Mouse (Mus musculus) limb, embryonic 10.5 days (tissue): Measurements from ENCODE around the gene Kat7. TPM values are rescaled to one million over a fixed set of nuclear protein-coding genes. Genes with fewer than 3 reads are reported as not detected.

Experiments
- DNase-seq: peaks from one replicate; pipeline ENCODE4 v3.0.0-alpha.2; 2017; ENCODE audit warnings: low spot score
- H3K27ac ChIP-seq: fragments of 300-500 bp; sonication (generic); 2 replicates; pipeline ENCODE4 v1.5.1; 2016; ENCODE audit warnings: mild to moderate bottlenecking
- H3K27me3 ChIP-seq: fragments of 300-500 bp; sonication (generic); 2 replicates; pipeline ENCODE4 v1.6.1; 2016; ENCODE audit warnings: low read depth, mild to moderate bottlenecking; ENCODE audit not compliant: poor library complexity, severe bottlenecking
- H3K36me3 ChIP-seq: fragments of 300-500 bp; sonication (generic); 2 replicates; pipeline ENCODE4 v1.6.1; 2016; ENCODE audit warnings: mild to moderate bottlenecking, moderate library complexity
- H3K4me1 ChIP-seq: fragments of 300-500 bp; sonication (generic); 2 replicates; pipeline ENCODE4 v1.6.1; 2016
- H3K4me3 ChIP-seq: fragments of 300-500 bp; sonication (generic); 2 replicates; pipeline ENCODE4 v1.5.1; 2016; ENCODE audit warnings: mild to moderate bottlenecking, moderate library complexity
- H3K9me3 ChIP-seq: fragments of 300-500 bp; sonication (generic); replicated peaks from 2 replicates; pipeline ENCODE4 v1.6.1; 2016; ENCODE audit warnings: mild to moderate bottlenecking
- WGBS: fragments of 180-500 bp; shearing (Covaris S2); methylation state at CpG from one replicate; pipeline ENCODE4 v1.1.7; 2016; 5-methylcytosine and 5-hydroxymethylcytosine counted together
- polyA plus RNA-seq: library from polyadenylated mRNA; unstranded; fragments of >200 nt; fragmentation: Nextera tagmentation; extraction: Ambion mirVana; gene quantifications from 2 replicates; pipeline ENCODE4 v1.2.1, GENCODE M21; 2016

Gene Kat7
- polyA plus RNA-seq, 1 experiment from 2014 or later = 99.0 TPM

GRCm38 (mm10) chr11:95261178-95261751 lies 48.8 kb downstream of the Kat7 start, which contains the start of gene Tac4:
Tac4 (plus strand) TSS chr11:95261529.
- peaks cover 6% of the 10 kb centered on the region; the same call in 1 of the 2 replicates for H3K36me3 ChIP-seq
- H3K4me1 ChIP-seq = peaks cover 31% of the 10 kb centered on the region
- no peak within 1 kb of the TSS for H3K27ac ChIP-seq
- H3K4me3 ChIP-seq = no peak within 1 kb of the TSS
- WGBS = 75% methylated on average over 5 of the region's 5 CpGs
- no peak for DNase-seq
- no peaks in the 10 kb centered on the region for H3K9me3 ChIP-seq
- peaks cover 14% of the 10 kb centered on the region; the same call in 1 of the 2 replicates for H3K27me3 ChIP-seq

DNA sequence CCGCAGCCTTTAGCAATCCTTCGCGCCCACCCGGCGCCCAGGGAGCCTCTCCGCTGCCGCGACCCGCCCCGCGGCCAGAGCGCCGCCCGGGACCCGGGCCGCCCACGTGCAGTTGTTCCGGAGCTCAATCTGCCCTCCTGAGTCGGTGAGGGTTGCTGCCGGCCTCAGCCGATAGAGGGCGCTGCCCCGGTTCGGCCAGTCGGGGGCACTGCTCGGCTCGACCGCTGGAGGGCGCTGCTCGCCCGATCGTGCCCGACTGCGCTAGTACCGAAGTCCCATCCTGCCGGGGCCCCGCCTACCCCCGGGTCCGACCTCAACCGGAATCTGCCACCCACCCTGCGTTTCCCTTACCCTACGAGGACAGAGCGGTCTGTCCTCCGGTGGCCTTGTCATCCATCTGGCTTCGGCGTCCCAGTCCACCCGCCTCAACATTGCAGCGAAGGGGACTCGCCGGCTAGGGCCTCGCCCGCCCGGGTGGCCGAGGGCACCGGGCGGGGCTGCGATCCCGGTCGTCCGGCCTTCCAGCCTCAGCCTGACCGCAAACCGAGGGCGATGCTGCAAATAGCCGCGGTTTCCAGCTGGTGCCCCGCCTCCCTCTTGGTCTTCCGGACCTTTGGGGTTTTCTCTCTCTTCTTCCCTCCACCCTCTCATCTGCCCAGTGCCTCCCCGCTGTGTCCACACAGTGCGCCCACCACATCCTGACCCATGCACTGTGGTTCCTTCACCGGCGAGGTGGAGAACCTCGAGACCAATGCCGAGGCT lies 50.8 kb downstream of the Kat7 start:
- Histone ChIP-seq H3K27me3 (peaks cover 14% of the 10 kb centered on the region; the same call in 1 of the 2 replicates), H3K4me3 (peak overlapping the region; percentile 66), H3K27ac (peak overlapping the region; percentile 89), H3K9me3 (no peaks in the 10 kb centered on the region), H3K4me1 (peaks cover 28% of the 10 kb centered on the region), H3K36me3 (no peaks in the 10 kb centered on the region)
- DNase-seq = peak; percentile 97
- under 1% methylated on average over 73 of the region's 73 CpGs for WGBS

DNA sequence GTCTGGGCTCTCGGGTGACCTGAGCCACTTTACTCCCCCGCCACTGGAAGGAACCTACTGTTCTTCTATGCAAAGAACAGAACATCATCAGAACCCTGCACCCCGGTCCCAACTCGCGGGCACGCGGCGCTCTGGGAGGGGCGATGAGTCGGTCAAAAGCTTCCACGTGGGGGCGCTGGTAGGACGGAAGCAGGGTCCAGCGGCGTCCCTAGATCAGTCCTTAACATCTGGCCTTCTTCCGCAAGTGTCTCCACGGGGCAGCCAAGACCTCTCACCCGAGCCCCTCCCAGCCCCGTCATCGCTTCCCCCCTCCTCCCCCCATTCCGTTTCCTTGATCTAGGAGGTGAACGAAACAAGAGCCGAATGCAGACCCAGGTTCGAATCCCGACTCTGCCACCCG lies 51.6 kb downstream of the Kat7 start:
- peak; percentile 87 for DNase-seq
- Histone ChIP-seq H3K27me3 (peaks cover 14% of the 10 kb centered on the region; the same call in 1 of the 2 replicates), H3K36me3 (no peaks in the 10 kb centered on the region), H3K4me1 (peaks cover 20% of the 10 kb centered on the region), H3K27ac (peak overlapping the region; percentile 89), H3K9me3 (no peaks in the 10 kb centered on the region), H3K4me3 (peak overlapping the region; percentile 66)
- 2% methylated on average over 26 of the region's 26 CpGs for WGBS

DNA sequence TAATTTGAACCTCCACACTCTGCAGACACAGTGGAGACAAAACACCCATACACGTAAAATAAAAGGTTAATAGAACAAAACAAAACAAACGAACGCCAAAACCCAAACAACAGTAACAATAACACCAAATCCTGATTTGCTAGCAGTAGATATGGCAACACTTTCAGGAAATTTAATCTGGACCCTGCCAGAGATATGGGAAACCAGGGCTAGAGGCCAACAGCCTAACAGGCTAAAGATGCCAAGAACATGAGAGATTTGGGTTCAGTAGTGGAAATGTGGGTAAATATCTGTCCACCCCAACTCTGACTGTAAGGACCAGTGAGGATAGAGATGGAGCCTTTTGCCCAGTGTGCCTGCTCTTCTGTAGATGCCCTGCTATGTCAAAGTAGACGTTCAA lies 52.1 kb downstream of the Kat7 start:
- no peak for DNase-seq
- peaks cover 14% of the 10 kb centered on the region; the same call in 1 of the 2 replicates for H3K27me3 ChIP-seq
- no peak overlapping the region for H3K4me3 ChIP-seq
- no peaks in the 10 kb centered on the region for H3K36me3 ChIP-seq
- no peaks in the 10 kb centered on the region for H3K9me3 ChIP-seq
- no peak overlapping the region for H3K27ac ChIP-seq
- WGBS = 66% methylated on average over 4 of the region's 4 CpGs
- peaks cover 18% of the 10 kb centered on the region for H3K4me1 ChIP-seq

- WGBS = 81% methylated on average over 6 of the region's 6 CpGs
- no peaks in the 10 kb centered on the region for H3K36me3 ChIP-seq
- H3K4me1 ChIP-seq = peaks cover 18% of the 10 kb centered on the region
- H3K4me3 ChIP-seq = no peak overlapping the region
- peaks cover 8% of the 10 kb centered on the region; the same call in 1 of the 2 replicates for H3K27me3 ChIP-seq
- DNase-seq = no peak
- no peak overlapping the region for H3K27ac ChIP-seq
- no peaks in the 10 kb centered on the region for H3K9me3 ChIP-seq
These were observed 54.3 kb downstream of the Kat7 start for GRCm38 (mm10) chr11:95255747-95256146.

DNA sequence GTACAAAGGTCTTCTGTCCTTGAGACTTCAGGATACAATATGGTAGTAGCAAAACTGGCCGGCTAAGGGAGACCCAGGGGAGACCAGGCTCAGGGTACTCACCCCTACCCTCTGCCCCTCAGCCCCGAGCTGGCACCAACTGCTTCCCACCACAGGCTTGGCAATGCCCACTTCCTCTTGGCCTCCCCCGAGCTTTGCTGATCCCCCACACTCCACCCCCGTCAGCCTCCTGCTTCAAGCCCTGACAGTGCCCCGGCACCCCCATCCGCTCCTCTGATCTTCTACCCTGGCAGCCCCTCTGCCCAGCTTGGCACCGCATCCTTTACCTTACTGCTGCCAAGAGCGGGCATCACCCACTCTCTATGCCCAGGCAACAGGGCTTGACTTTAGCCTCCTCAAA lies 55.9 kb downstream of the Kat7 start:
- no peak for DNase-seq
- Histone ChIP-seq H3K4me3 (no peak overlapping the region), H3K27ac (no peak overlapping the region), H3K36me3 (no peaks in the 10 kb centered on the region), H3K4me1 (peaks cover 19% of the 10 kb centered on the region), H3K9me3 (no peaks in the 10 kb centered on the region), H3K27me3 (peaks cover 15% of the 10 kb centered on the region)
- WGBS = 91% methylated on average over 8 of the region's 8 CpGs

- no peaks in the 10 kb centered on the region; the same call in 1 of the 2 replicates for H3K36me3 ChIP-seq
- 0 out of 2 replicates have a peak, but pooled peaks cover 4% of the 10 kb centered on the region for H3K9me3 ChIP-seq
- H3K27me3 ChIP-seq = peaks cover 16% of the 10 kb centered on the region
- H3K4me3 ChIP-seq = no peak overlapping the region
- peaks cover 10% of the 10 kb centered on the region for H3K4me1 ChIP-seq
- no peak for DNase-seq
- H3K27ac ChIP-seq = no peak overlapping the region
- 74% methylated on average over 6 of the region's 6 CpGs for WGBS
These were observed 57.9 kb downstream of the Kat7 start for GRCm38 (mm10) chr11:95252104-95252503.

GRCm38 (mm10) chr11:95251295-95251694 lies 58.8 kb downstream of the Kat7 start:
- Histone ChIP-seq H3K27me3 (peaks cover 15% of the 10 kb centered on the region), H3K4me3 (no peak overlapping the region), H3K36me3 (no peaks in the 10 kb centered on the region; the same call in 1 of the 2 replicates), H3K9me3 (0 out of 2 replicates have a peak, but pooled peaks cover 4% of the 10 kb centered on the region), H3K27ac (no peak overlapping the region), H3K4me1 (peaks cover 13% of the 10 kb centered on the region)
- peak; percentile 91 for DNase-seq
- WGBS = 4% methylated on average over 11 of the region's 11 CpGs

DNA sequence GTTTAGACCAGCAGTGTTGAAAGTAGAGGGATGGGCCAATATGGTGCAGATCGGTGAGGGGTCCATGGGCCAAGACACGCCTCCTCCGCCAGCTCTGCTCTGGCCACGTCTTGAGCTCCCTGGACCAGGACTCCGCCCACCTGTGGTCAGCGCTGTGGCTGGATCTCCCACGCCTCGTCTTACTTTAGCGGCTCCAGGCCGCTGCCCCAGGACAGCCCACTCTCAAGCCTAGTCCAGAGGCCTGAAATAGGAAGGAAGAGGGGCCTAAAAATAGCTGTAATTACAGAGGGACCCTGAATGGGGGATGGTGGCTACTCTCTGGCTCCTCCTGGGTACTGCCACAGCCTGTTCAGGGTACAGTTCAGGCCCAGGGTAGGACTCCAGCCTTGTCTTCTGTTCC lies 59.9 kb downstream of the Kat7 start:
- Histone ChIP-seq H3K4me1 (peaks cover 13% of the 10 kb centered on the region), H3K4me3 (no peak overlapping the region), H3K27ac (no peak overlapping the region), H3K9me3 (0 out of 2 replicates have a peak, but pooled peaks cover 4% of the 10 kb centered on the region), H3K27me3 (peaks cover 15% of the 10 kb centered on the region), H3K36me3 (no peaks in the 10 kb centered on the region; the same call in 1 of the 2 replicates)
- DNase-seq = no peak
- 52% methylated on average over 10 of the region's 10 CpGs for WGBS

DNA sequence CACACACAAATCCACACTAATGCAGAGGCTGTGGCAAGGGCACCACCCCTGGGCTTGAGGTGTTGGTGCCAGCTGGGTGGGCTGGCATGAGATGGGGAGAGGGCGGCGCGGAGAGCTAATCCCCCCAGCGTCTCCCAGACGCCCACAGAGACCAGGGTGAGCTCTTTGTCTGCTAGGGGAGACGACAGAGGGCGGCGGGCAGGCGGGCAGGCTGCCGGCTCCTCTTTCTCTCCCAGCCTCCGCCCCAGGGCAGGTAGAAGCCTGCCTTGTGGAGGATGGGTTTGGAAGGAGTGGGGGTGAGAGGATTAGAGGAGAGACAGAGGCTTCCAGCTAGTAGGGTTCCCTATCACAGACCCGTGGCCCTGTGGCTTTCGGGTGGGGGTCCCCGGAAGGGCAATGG lies 63.0 kb downstream of the Kat7 start:
- H3K27me3 ChIP-seq = peaks cover 15% of the 10 kb centered on the region
- H3K4me1 ChIP-seq = peaks cover 19% of the 10 kb centered on the region
- 63% methylated on average over 14 of the region's 14 CpGs for WGBS
- no peak overlapping the region for H3K4me3 ChIP-seq
- H3K9me3 ChIP-seq = 0 out of 2 replicates have a peak, but pooled peaks cover 4% of the 10 kb centered on the region
- no peak for DNase-seq
- H3K27ac ChIP-seq = peak overlapping the region; percentile 33; the same call in 1 of the 2 replicates
- no peaks in the 10 kb centered on the region; the same call in 1 of the 2 replicates for H3K36me3 ChIP-seq

DNA sequence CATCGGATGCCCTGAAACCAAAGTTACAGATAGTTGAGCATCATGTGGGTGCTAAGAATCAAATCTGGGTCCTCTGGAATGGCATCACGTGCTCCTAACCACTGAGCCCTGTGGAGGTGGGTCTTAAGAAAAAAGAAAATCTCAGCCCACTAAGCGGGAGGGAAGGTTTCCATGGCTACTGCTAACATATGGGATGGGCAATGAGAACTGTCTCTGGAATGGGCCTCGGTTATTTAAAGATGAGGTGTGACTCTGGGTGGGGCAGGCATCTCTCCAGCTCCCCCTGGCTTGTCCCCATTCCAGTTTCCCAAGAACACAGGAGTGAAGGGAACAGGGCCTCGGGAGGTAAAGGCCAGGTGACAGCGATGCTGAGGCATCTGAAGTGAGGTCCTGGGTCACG lies 64.6 kb downstream of the Kat7 start:
- WGBS = 70% methylated on average over 7 of the region's 7 CpGs
- no peak overlapping the region for H3K27ac ChIP-seq
- 0 out of 2 replicates have a peak, but pooled peaks cover 4% of the 10 kb centered on the region for H3K9me3 ChIP-seq
- peaks cover 21% of the 10 kb centered on the region for H3K4me1 ChIP-seq
- DNase-seq = no peak
- no peak overlapping the region for H3K4me3 ChIP-seq
- no peaks in the 10 kb centered on the region; the same call in 1 of the 2 replicates for H3K36me3 ChIP-seq
- H3K27me3 ChIP-seq = peaks cover 12% of the 10 kb centered on the region

DNA sequence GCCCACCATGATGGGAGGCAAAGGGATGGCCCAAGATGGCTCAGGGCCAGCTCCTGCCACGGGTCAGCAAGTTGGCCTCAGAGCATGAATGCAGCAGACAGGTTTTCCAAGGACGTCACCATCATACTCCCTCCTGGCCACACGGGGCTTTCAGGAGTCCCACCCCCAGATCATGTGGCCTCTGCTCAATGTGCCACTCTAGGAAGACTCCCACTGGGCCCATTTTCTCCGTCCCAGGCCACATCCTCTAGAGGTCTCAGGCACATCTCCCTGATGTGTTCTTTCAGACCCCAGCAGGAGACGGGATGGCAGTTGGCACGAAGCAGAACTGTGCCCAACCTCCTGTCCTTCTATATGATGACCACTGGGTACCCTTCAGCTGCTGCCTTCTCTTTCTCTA lies 67.4 kb downstream of the Kat7 start:
- H3K27ac ChIP-seq = peak overlapping the region; percentile 42; the same call in 1 of the 2 replicates
- WGBS = 64% methylated on average over 6 of the region's 6 CpGs
- H3K27me3 ChIP-seq = peaks cover 8% of the 10 kb centered on the region; the same call in 1 of the 2 replicates
- no peak overlapping the region for H3K4me3 ChIP-seq
- H3K4me1 ChIP-seq = peaks cover 30% of the 10 kb centered on the region
- no peak for DNase-seq
- no peaks in the 10 kb centered on the region; the same call in 1 of the 2 replicates for H3K36me3 ChIP-seq
- no peaks in the 10 kb centered on the region for H3K9me3 ChIP-seq

GRCm38 (mm10) chr11:95238477-95238876 lies 71.6 kb downstream of the Kat7 start:
- Histone ChIP-seq H3K27ac (peak overlapping the region; percentile 50; the same call in 1 of the 2 replicates), H3K4me1 (peaks cover 36% of the 10 kb centered on the region), H3K36me3 (no peaks in the 10 kb centered on the region), H3K27me3 (peaks cover 14% of the 10 kb centered on the region; the same call in 1 of the 2 replicates), H3K4me3 (no peak overlapping the region), H3K9me3 (no peaks in the 10 kb centered on the region)
- no peak for DNase-seq
- 51% methylated on average over 6 of the region's 6 CpGs for WGBS
